Mouse (Mus musculus) midbrain, embryonic 10.5 days (tissue): Measurements from ENCODE around the gene Srpk2. TPM values are rescaled to one million over a fixed set of nuclear protein-coding genes. Genes with fewer than 3 reads are reported as not detected.

Experiments
- DNase-seq: peaks from one replicate; pipeline ENCODE4 v3.0.0-alpha.2; 2017; ENCODE audit warnings: low spot score
- H3K27ac ChIP-seq: fragments of 300-500 bp; sonication (generic); replicated peaks from 2 replicates; pipeline ENCODE4 v1.5.1; 2016; ENCODE audit warnings: mild to moderate bottlenecking
- H3K27me3 ChIP-seq: fragments of 300-500 bp; sonication (generic); 2 replicates; pipeline ENCODE4 v1.6.1; 2016; ENCODE audit warnings: low read depth, mild to moderate bottlenecking; ENCODE audit not compliant: poor library complexity, severe bottlenecking
- H3K36me3 ChIP-seq: fragments of 300-500 bp; sonication (generic); 2 replicates; pipeline ENCODE4 v1.6.1; 2016; ENCODE audit warnings: mild to moderate bottlenecking, moderate library complexity
- H3K4me1 ChIP-seq: fragments of 300-500 bp; sonication (generic); 2 replicates; pipeline ENCODE4 v1.6.1; 2016
- H3K4me3 ChIP-seq: fragments of 300-500 bp; sonication (generic); 2 replicates; pipeline ENCODE4 v1.5.1; 2016; ENCODE audit warnings: mild to moderate bottlenecking, moderate library complexity
- H3K9me3 ChIP-seq: fragments of 300-500 bp; sonication (generic); replicated peaks from 2 replicates; pipeline ENCODE4 v1.6.1; 2016; ENCODE audit warnings: mild to moderate bottlenecking
- WGBS: fragments of 180-500 bp; shearing (Covaris S2); methylation state at CpG from one replicate; pipeline ENCODE4 v1.1.7; 2016; 5-methylcytosine and 5-hydroxymethylcytosine counted together
- polyA plus RNA-seq: library from polyadenylated mRNA; unstranded; fragments of >200 nt; fragmentation: Nextera tagmentation; extraction: Ambion mirVana; gene quantifications from 2 replicates; pipeline ENCODE4 v1.2.1, GENCODE M21; 2016

Gene Srpk2
- polyA plus RNA-seq, 1 experiment from 2014 or later: 47.9 TPM

- Histone ChIP-seq H3K27me3 (no peaks in the 10 kb centered on the region), H3K9me3 (no peaks in the 10 kb centered on the region), H3K4me3 (no peak overlapping the region), H3K27ac (no peak overlapping the region), H3K4me1 (no peaks in the 10 kb centered on the region; the same call in 1 of the 2 replicates), H3K36me3 (peaks cover 100% of the 10 kb centered on the region)
- WGBS: 94% methylated on average over 6 of the region's 6 CpGs
- DNase-seq: no peak
These were observed 183.7 kb downstream of the Srpk2 start for GRCm38 (mm10) chr5:23500715-23501114.

GRCm38 (mm10) chr5:23499257-23499656 is 185.2 kb downstream of the Srpk2 start:
- DNase-seq: no peak
- 95% methylated on average over 16 of the region's 16 CpGs for WGBS
- Histone ChIP-seq H3K4me1 (no peaks in the 10 kb centered on the region; the same call in 1 of the 2 replicates), H3K27me3 (no peaks in the 10 kb centered on the region), H3K36me3 (peaks cover 100% of the 10 kb centered on the region), H3K27ac (no peak overlapping the region), H3K9me3 (no peaks in the 10 kb centered on the region), H3K4me3 (no peak overlapping the region)

DNA sequence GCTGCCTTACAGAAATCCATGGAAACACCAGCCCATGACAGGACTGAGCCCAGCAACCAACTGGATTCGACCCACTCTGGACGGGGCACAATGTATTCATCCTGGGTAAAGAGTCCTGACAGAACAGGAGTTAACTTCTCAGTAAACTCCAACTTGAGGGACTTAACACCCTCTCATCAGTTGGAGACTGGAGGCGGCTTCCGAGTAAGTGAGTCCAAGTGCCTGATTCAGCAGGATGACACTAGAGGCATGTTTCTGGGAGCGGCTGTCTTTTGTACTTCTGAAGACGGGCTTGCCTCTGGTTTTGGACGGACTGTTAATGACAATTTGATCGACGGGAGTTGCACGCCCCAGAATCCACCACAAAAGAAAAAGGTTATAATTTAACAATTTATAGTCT is 186.5 kb downstream of the Srpk2 start:
- Histone ChIP-seq H3K4me3 (no peak overlapping the region), H3K4me1 (no peaks in the 10 kb centered on the region; the same call in 1 of the 2 replicates), H3K36me3 (peaks cover 100% of the 10 kb centered on the region), H3K27me3 (no peaks in the 10 kb centered on the region), H3K9me3 (no peaks in the 10 kb centered on the region), H3K27ac (no peak overlapping the region)
- WGBS: 92% methylated on average over 10 of the region's 10 CpGs
- no peak for DNase-seq

DNA sequence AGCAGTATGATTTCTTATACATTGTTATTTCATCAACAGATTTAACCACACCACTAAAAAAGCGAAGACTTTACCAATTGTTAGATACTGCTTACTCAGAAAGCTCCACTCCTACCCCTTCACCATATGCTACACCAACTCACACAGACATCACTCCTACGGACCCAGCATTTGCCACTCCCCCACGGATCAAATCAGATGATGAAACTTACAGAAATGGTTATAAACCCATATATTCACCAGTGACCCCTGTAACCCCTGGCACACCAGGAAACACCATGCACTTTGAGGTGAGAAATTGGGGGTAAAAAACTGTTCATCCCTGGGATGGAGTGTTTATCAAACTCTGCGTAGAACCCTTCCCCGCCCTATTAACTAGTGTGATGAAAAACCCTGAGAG is 187.5 kb downstream of the Srpk2 start:
- H3K9me3 ChIP-seq: no peaks in the 10 kb centered on the region
- no peaks in the 10 kb centered on the region for H3K27me3 ChIP-seq
- no peak for DNase-seq
- H3K36me3 ChIP-seq: peaks cover 100% of the 10 kb centered on the region
- no peaks in the 10 kb centered on the region for H3K4me1 ChIP-seq
- H3K27ac ChIP-seq: no peak overlapping the region
- 95% methylated on average over 5 of the region's 5 CpGs for WGBS
- H3K4me3 ChIP-seq: no peak overlapping the region

- WGBS: 95% methylated on average over 3 of the region's 3 CpGs
- DNase-seq: no peak
These were observed 188.0 kb downstream of the Srpk2 start for GRCm38 (mm10) chr5:23496396-23496795.

GRCm38 (mm10) chr5:23490797-23491196 is 193.6 kb downstream of the Srpk2 start:
- H3K4me1 ChIP-seq: no peaks in the 10 kb centered on the region
- DNase-seq: no peak
- 60% methylated on average over 2 of the region's 2 CpGs for WGBS
- H3K9me3 ChIP-seq: no peaks in the 10 kb centered on the region
- H3K27ac ChIP-seq: no peak overlapping the region
- peaks cover 99% of the 10 kb centered on the region for H3K36me3 ChIP-seq
- no peak overlapping the region for H3K4me3 ChIP-seq
- no peaks in the 10 kb centered on the region for H3K27me3 ChIP-seq

More at GRCm38 (mm10) chr5:23496396-23496795, 188.0 kb downstream of the Srpk2 start:
- Histone ChIP-seq H3K27me3 (no peaks in the 10 kb centered on the region), H3K4me3 (no peak overlapping the region), H3K36me3 (peaks cover 100% of the 10 kb centered on the region), H3K4me1 (no peaks in the 10 kb centered on the region), H3K27ac (no peak overlapping the region), H3K9me3 (no peaks in the 10 kb centered on the region)

GRCm38 (mm10) chr5:23489231-23489630 is 195.2 kb downstream of the Srpk2 start:
- no peak overlapping the region for H3K27ac ChIP-seq
- no peak overlapping the region for H3K4me3 ChIP-seq
- no peaks in the 10 kb centered on the region for H3K27me3 ChIP-seq
- H3K4me1 ChIP-seq: no peaks in the 10 kb centered on the region
- DNase-seq: no peak
- WGBS: 96% methylated on average over 4 of the region's 4 CpGs
- peaks cover 99% of the 10 kb centered on the region for H3K36me3 ChIP-seq
- no peaks in the 10 kb centered on the region for H3K9me3 ChIP-seq

- Histone ChIP-seq H3K4me1 (no peaks in the 10 kb centered on the region), H3K9me3 (no peaks in the 10 kb centered on the region), H3K27ac (no peak overlapping the region), H3K4me3 (no peak overlapping the region), H3K36me3 (peaks cover 98% of the 10 kb centered on the region), H3K27me3 (no peaks in the 10 kb centered on the region)
- no peak for DNase-seq
- 94% methylated on average over 7 of the region's 7 CpGs for WGBS
These were observed 200.6 kb downstream of the Srpk2 start for GRCm38 (mm10) chr5:23483811-23484210.

DNA sequence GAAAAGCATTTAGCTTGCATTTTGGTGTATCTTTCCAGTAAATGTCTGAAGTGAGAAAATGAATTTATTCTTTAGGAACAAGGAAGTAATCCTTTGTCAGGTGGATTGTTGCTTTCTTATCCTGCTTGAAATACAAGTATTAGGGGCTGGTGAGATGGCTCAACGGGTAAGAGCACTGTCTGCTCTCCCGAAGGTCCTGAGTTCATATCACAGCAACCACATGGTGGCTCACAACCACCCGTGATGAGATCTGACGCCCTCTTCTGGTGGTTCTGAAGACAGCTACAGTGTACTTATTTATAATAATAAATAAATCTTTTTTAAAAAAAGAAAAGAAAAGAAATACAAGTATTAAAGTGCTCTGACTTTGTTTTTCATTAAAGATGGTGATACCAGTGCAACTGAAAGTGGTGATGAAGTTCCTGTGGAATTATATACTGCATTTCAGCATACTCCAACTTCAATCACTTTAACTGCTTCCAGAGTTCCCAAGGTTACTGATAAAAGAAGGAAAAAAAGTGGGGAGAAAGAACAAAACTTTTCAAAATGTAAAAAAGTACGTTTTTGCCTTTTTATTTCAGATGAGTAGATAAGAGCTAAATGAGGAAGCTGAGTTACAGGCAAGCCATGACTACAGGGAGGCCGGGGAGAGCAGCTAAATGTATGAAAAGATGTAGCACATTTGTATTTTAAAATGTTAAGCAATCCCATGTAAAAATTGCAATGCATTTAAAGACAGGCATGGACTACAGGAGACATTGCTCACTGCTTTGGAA is 211.1 kb downstream of the Srpk2 start:
- no peaks in the 10 kb centered on the region for H3K4me1 ChIP-seq
- no peak for DNase-seq
- no peaks in the 10 kb centered on the region for H3K27me3 ChIP-seq
- H3K36me3 ChIP-seq: peaks cover 93% of the 10 kb centered on the region
- H3K9me3 ChIP-seq: no peaks in the 10 kb centered on the region
- no peak overlapping the region for H3K4me3 ChIP-seq
- no peak overlapping the region for H3K27ac ChIP-seq
- WGBS: 82% methylated on average over 6 of the region's 6 CpGs

- H3K9me3 ChIP-seq: no peaks in the 10 kb centered on the region
- no peaks in the 10 kb centered on the region for H3K27me3 ChIP-seq
- H3K27ac ChIP-seq: no peak overlapping the region
- WGBS: 94% methylated on average over 4 of the region's 4 CpGs
- no peak overlapping the region for H3K4me3 ChIP-seq
- H3K36me3 ChIP-seq: peaks cover 87% of the 10 kb centered on the region
- DNase-seq: no peak
- H3K4me1 ChIP-seq: no peaks in the 10 kb centered on the region
These were observed 217.9 kb downstream of the Srpk2 start for GRCm38 (mm10) chr5:23466546-23466945.

GRCm38 (mm10) chr5:23464743-23465142 is 219.7 kb downstream of the Srpk2 start:
- H3K9me3 ChIP-seq: no peaks in the 10 kb centered on the region

GRCm38 (mm10) chr5:23464247-23464646 is 220.2 kb downstream of the Srpk2 start:
- no peak for DNase-seq
- Histone ChIP-seq H3K4me3 (no peak overlapping the region), H3K27ac (no peak overlapping the region), H3K36me3 (peaks cover 78% of the 10 kb centered on the region), H3K27me3 (no peaks in the 10 kb centered on the region), H3K9me3 (no peaks in the 10 kb centered on the region), H3K4me1 (no peaks in the 10 kb centered on the region)
- 97% methylated on average over 3 of the region's 3 CpGs for WGBS

More at GRCm38 (mm10) chr5:23464743-23465142, 219.7 kb downstream of the Srpk2 start:
- Histone ChIP-seq H3K27me3 (no peaks in the 10 kb centered on the region), H3K4me1 (no peaks in the 10 kb centered on the region), H3K36me3 (peaks cover 81% of the 10 kb centered on the region), H3K27ac (no peak overlapping the region), H3K4me3 (no peak overlapping the region)
- 92% methylated on average over 8 of the region's 8 CpGs for WGBS
- DNase-seq: no peak

DNA sequence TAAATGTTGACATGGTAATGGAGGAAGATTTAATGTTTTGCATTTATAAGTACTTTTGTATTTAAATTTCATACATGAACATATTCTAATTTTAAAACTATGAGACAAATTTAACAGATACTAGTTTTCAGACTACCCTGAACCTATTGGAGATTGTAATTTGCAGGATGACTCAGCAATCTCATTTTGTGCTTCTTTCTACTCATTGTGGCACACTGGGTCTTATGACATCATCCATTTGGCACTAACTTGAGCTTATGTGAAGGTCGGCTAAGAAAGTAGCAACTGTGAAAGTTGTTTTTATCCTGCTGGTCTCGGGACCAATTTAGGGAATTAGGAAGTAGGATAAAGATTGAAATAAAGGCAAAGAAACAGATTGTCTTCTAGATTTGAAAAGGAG is 222.7 kb downstream of the Srpk2 start:
- H3K36me3 ChIP-seq: peaks cover 68% of the 10 kb centered on the region

More for the DNA sequence above, 222.7 kb downstream of the Srpk2 start:
- Histone ChIP-seq H3K4me1 (peaks cover 6% of the 10 kb centered on the region; the same call in 1 of the 2 replicates), H3K4me3 (no peak overlapping the region), H3K27ac (no peak overlapping the region), H3K27me3 (no peaks in the 10 kb centered on the region), H3K9me3 (no peaks in the 10 kb centered on the region)
- no peak for DNase-seq
- 84% methylated on average over 2 of the region's 2 CpGs for WGBS
